Mouse (Mus musculus): Measurements from ENCODE around the gene Myh10.

DNA sequence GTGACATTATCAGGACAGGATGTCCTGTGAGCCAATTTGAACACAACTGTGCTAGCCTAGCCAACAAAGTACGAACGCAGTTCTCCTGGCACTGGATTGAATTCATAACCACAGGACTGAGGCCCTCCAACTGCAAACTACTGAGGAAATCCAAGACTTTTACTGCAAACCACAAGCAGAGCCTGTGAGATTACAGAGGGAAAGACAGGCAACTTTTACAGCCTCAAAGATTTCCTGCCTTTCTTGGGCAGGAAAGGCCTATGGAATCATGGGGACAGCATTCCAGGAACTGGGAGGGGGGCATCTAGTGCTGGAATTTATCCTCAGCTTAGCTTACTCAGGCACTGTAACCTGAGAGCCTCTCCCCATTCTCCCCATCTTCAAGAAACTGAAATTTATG lies 26.0 kb upstream of the Myh10 start:
- TF ChIP-seq CTCF (IDR thresholded peaks at IDR 0.05; ENCODE audit: extremely low read depth, insufficient read length, insufficient replicate concordance, low read depth, low read length) = no peak
- no peak for TF ChIP-seq POLR2A (IDR thresholded peaks at IDR 0.05; ENCODE audit: low read depth, low read length)

All from small intestine, adult 2 months (tissue).